Mouse (Mus musculus) kidney, postnatal 36 days (tissue): ENCODE results near the gene Tmem151b.
A peak's percentile ranks its signal among the peaks of the same experiment; 100 is the strongest.

Experiments used
- DNase-seq, 2 experiments: peaks; one replicate each; pipeline ENCODE4 v3.0.0; 2021 to 2022; ENCODE audit warnings: mixed read lengths in 2 of 2

Tmem151b gene

GRCm38 (mm10) chr17:45584096-45584896 is 34.8 kb upstream of the Tmem151b start:
- peak; percentile 92 to 93 for DNase-seq

GRCm38 (mm10) chr17:45582715-45583355 is 33.4 kb upstream of the Tmem151b start:
- DNase-seq: peak in 1 of 2 experiments; percentile 56

- no peak for DNase-seq
Measured at GRCm38 (mm10) chr17:45582188-45582587, 32.7 kb upstream of the Tmem151b start.

GRCm38 (mm10) chr17:45581567-45581983 is 32.1 kb upstream of the Tmem151b start:
- peak; percentile 77 to 82 for DNase-seq

GRCm38 (mm10) chr17:45580958-45581477 is 31.5 kb upstream of the Tmem151b start:
- DNase-seq: peak; percentile 65 to 74

- DNase-seq: peak; percentile 66 to 74
Measured at GRCm38 (mm10) chr17:45579554-45579953, 30.1 kb upstream of the Tmem151b start.

GRCm38 (mm10) chr17:45578843-45579242 is 29.4 kb upstream of the Tmem151b start:
- DNase-seq: peak in 1 of 2 experiments; percentile 45

GRCm38 (mm10) chr17:45578242-45578641 is 28.8 kb upstream of the Tmem151b start:
- no peak for DNase-seq

GRCm38 (mm10) chr17:45575123-45575897 is 25.8 kb upstream of the Tmem151b start:
- no peak for DNase-seq

- DNase-seq: peak; percentile 67 to 73
Measured at GRCm38 (mm10) chr17:45574129-45574761, 24.8 kb upstream of the Tmem151b start.

GRCm38 (mm10) chr17:45573780-45574123 is 24.3 kb upstream of the Tmem151b start:
- DNase-seq: peak; percentile 99

GRCm38 (mm10) chr17:45573087-45573779 is 23.8 kb upstream of the Tmem151b start, which contains the start of gene Hsp90ab1:
Gene Hsp90ab1, minus strand, starts transcription at chr17:45573271.
- peak; percentile 99 for DNase-seq

- DNase-seq: peak; percentile 82 to 87
Measured at GRCm38 (mm10) chr17:45572103-45573086, 22.9 kb upstream of the Tmem151b start.

GRCm38 (mm10) chr17:45569999-45570398 is 20.5 kb upstream of the Tmem151b start:
- DNase-seq: no peak

- DNase-seq: no peak
Measured at GRCm38 (mm10) chr17:45568990-45569389, 19.5 kb upstream of the Tmem151b start.

- no peak for DNase-seq
Measured at GRCm38 (mm10) chr17:45567162-45567601, 17.7 kb upstream of the Tmem151b start.

- no peak for DNase-seq
Measured at GRCm38 (mm10) chr17:45566360-45567161, 17.1 kb upstream of the Tmem151b start.

GRCm38 (mm10) chr17:45566031-45566359 is 16.5 kb upstream of the Tmem151b start:
- DNase-seq: no peak

GRCm38 (mm10) chr17:45565103-45565502 is 15.6 kb upstream of the Tmem151b start:
- DNase-seq: no peak
